Mouse (Mus musculus): ENCODE measurements around the gene Mtif3.
"Not testable (repeated sequence)": the region's sequence is repeated elsewhere in the genome, so short reads cannot be mapped to it uniquely, and the experiment has no call there.

The Mtif3 gene

GRCm38 (mm10) chr5:146948508-146949088, 15.0 kb downstream of the Mtif3 start, which contains the start of gene Gtf3a:
Gtf3a (plus strand) TSS chr5:146948657.
- peak; percentile 75 to 81 for DNase-seq

- no peak for DNase-seq
Measured at GRCm38 (mm10) chr5:146948041-146948507, 15.5 kb downstream of the Mtif3 start.

GRCm38 (mm10) chr5:146947497-146947896, 16.1 kb downstream of the Mtif3 start:
- DNase-seq = no peak

- DNase-seq = no peak
Measured at GRCm38 (mm10) chr5:146946682-146947081, 16.9 kb downstream of the Mtif3 start.

GRCm38 (mm10) chr5:146944568-146944967, 19.0 kb downstream of the Mtif3 start:
- DNase-seq = no peak

GRCm38 (mm10) chr5:146942965-146943364, 20.6 kb downstream of the Mtif3 start:
- DNase-seq = no peak

- not testable (repeated sequence) for DNase-seq
Measured at GRCm38 (mm10) chr5:146941939-146942338, 21.7 kb downstream of the Mtif3 start.

- DNase-seq = no peak
Measured at GRCm38 (mm10) chr5:146940219-146940618, 23.4 kb downstream of the Mtif3 start.

GRCm38 (mm10) chr5:146939109-146939796, 24.3 kb downstream of the Mtif3 start:
- DNase-seq = no peak

GRCm38 (mm10) chr5:146937541-146938503, 25.8 kb downstream of the Mtif3 start:
- DNase-seq = no peak

GRCm38 (mm10) chr5:146933466-146933865, 30.1 kb downstream of the Mtif3 start:
- no peak for DNase-seq

- no peak for DNase-seq
Measured at GRCm38 (mm10) chr5:146931904-146932553, 31.6 kb downstream of the Mtif3 start.

- DNase-seq = no peak
Measured at GRCm38 (mm10) chr5:146931422-146931821, 32.2 kb downstream of the Mtif3 start.

GRCm38 (mm10) chr5:146926673-146927072, 36.9 kb downstream of the Mtif3 start:
- no peak for DNase-seq

- no peak for DNase-seq
Measured at GRCm38 (mm10) chr5:146923547-146923946, 40.1 kb downstream of the Mtif3 start.

- DNase-seq = no peak
Measured at GRCm38 (mm10) chr5:146921224-146921623, 42.4 kb downstream of the Mtif3 start.

GRCm38 (mm10) chr5:146920314-146921161, 43.1 kb downstream of the Mtif3 start:
- no peak for DNase-seq

GRCm38 (mm10) chr5:146919874-146920273, 43.7 kb downstream of the Mtif3 start:
- no peak for DNase-seq

GRCm38 (mm10) chr5:146917357-146917756, 46.2 kb downstream of the Mtif3 start:
- DNase-seq = not testable (repeated sequence)

- no peak for DNase-seq
Measured at GRCm38 (mm10) chr5:146916806-146917205, 46.8 kb downstream of the Mtif3 start.

- no peak for DNase-seq
Measured at GRCm38 (mm10) chr5:146916273-146916672, 47.3 kb downstream of the Mtif3 start.
